Mouse (Mus musculus): ENCODE results near the gene Hcn1.
"Not testable (repeated sequence)": the region's sequence is repeated elsewhere in the genome, so short reads cannot be mapped to it uniquely, and the experiment has no call there.

Gene Hcn1

DNA sequence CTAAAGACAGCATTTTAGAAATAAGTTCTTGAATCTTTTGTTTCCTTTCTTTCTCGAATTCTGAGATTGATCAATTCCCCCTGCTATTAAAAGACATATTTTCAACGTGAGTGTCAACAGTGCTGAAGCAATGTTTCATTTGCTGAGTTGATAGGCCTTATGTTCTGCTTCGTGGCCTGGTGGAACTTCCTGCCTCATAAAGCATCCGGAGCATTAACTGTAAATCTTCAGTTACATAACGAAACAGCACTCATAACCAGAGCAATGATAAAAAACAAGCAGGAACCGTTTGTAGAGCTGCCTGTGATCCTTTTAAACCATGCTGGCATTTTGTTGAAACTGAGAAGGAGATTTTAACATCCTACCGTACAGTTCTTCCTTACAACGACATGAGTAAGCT is 275.7 kb downstream of the Hcn1 start:
- DNase-seq (ENCODE audit: low spot score) = no peak

DNA sequence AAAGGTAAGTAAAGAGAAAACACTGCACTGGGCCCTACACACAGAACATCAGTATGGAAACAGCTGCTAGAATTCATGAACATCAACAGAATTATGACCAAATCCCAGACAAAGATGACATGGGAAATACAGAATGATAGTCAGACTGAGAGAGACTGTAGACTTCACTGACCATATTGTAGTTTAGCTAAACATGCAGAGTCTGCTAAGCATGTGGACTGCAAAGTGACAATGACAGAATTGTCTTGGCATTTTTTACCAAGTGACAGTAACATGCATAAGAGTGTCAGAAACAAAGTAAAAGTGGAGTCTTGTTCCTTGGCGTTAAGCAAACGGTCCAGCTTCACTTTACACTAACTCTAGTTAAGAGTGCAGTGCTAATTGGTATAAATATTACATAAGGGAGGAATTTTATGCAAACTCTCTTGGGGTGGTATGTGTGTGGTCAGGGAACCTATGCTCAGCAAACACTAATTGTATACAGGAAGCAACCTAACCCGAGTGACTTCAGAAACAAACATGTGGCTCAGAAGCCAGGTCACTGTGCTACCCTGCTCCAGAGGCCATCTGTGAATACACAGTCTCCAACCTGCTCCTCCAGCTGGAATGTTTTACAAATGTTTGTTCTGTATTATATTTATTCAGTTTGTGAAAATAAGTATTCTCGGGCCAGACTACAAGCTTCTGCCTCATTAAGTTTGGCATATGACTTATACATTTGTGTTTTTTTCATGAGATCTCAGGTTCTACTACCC is 278.5 kb downstream of the Hcn1 start:
- DNase-seq (ENCODE audit: low spot score) = no peak

DNA sequence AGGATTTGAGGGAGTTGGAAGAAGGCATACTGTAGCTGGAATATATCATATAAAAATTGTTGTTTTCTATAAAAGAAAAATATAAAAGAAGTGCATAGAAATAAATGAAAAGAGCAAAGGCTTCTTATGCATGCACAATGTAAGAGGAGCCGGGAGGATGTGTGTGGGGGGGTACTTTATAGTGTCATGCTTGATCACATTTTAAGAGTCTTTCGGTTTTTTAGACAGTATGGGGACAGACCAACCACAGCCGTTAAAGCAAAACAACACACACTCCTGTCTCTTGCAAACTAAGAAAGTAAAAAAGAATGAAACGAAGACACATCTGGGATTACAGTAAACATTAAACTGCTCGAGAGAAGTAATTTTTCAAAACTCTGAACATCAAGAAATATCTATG is 290.0 kb downstream of the Hcn1 start:
- DNase-seq (ENCODE audit: low spot score) = no peak

DNA sequence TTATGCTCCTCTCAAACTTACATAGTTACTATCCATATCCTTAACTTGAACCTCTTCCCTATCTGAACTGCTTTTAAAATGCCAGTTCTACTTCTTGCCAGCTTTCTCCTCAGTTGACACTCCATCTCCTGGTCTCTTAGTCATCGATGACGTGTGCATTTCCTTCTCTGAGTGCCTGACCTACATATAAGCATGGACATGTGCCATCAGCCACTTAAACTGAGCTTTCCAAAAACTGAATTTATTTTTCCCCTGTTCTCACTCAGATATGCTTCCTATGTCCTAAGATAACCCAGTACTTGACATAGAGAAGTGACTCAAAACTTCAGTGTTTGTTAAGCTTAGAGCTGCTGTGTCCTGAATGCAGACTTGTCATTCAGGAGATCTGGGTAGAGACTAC is 295.9 kb downstream of the Hcn1 start:
- no peak for DNase-seq (ENCODE audit: low spot score)

DNA sequence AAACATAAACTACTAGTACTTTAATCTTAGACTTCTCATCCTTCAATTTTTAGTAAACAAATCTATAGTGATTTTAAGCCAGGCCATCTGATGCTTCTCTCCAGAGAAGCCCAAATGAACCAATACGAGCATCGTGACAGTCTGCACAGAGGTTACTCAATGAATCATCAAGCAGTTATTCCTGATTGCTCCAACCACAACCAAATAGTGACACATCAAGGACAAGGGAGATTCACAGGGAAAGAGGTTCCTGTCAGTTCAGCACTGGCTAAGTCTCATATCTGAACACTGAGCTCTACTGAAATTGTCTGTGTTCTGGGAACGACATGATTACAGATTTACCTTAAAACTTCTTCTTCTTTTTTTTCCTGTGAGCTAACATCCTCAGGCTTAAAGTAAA is 305.7 kb downstream of the Hcn1 start:
- DNase-seq (ENCODE audit: low spot score) = no peak

DNA sequence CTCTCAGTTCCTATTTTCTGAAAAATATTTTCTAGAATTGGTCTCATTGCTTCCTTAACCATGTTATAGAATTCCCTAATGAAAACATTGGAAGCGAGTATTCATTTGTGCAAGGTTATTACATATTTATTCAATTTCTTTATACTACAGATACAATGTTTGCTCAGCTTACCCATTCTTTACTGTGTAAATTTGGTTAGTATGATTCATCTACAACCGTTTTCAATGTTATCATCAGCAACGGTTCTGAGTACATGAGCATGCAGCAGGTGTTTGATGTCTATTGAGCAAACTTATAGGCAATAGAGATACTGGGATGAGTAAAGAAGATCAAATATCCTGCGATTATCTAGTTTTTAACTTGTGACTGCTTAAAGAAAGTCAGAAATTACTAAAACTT is 327.6 kb downstream of the Hcn1 start:
- no peak for DNase-seq (ENCODE audit: low spot score)

DNA sequence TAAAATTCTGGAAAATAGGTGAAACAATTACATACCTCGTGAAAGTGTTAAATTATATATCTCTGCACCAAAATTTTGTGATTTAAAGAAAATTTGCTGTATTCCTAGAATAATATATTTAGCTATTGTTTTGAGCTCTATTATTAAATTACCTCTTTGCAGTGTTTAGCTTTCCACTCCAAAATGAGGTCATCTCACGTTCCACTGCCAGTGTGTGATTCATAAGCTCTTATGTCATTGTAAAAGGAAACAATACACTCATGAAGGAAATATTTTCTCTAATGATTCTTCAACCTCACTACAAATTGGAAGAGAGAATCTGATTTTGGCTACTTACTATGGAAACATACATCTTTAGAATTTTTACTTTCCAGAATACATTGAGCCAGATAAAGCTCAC is 329.6 kb downstream of the Hcn1 start:
- DNase-seq (ENCODE audit: low spot score) = no peak

DNA sequence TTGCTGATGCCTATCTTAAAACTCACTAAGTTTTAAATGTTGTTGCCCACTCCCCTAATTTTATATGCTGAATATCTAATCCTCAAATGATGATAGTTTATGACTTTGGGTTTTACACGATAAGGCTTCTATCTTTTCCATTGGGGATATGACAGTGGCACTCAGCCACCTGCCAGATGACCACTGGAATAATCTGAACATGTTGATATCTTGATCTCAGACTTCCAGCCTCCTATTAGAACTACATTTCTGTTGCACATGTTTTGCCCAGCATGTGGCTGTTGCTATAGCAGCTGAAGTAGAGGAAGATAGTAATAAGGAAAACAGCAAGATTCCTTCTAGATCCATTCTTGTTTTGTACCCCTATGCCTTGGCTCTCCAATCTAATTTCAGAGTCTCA is 336.6 kb downstream of the Hcn1 start:
- no peak for DNase-seq (ENCODE audit: low spot score)

DNA sequence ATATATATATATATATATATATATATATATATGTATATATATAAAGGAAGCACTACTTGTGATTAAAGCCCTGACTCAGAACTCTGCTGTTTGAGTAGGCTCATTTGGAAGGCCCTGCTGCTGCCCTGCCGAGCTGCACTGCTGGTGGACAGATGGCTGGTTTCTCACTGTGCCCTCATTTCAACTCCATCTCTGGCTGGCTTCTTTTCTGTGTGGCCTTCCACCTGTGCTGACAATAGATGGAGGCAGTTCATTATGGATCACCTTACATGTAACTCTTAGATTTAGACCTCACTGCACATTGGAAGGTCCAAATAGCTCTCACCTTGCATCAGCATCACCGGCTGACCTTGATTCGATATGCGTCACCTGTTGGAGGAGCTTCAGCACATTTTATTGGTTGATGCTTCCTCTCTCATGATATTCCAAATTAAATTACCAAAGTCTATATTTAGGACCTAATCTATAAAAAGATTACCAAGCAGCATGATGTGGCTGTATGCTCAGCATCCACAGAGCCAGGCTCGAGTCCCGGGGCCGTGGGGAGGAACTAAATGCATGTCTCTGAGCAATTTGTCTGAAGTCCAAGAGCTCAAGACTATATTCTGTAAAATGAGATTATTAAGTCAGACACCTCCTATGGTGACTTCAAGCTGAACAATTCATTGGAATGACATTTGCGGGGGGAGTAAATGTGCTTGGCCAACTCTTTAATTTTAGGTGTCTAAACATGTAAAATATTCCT is 338.6 kb downstream of the Hcn1 start:
- DNase-seq (ENCODE audit: low spot score) = no peak

DNA sequence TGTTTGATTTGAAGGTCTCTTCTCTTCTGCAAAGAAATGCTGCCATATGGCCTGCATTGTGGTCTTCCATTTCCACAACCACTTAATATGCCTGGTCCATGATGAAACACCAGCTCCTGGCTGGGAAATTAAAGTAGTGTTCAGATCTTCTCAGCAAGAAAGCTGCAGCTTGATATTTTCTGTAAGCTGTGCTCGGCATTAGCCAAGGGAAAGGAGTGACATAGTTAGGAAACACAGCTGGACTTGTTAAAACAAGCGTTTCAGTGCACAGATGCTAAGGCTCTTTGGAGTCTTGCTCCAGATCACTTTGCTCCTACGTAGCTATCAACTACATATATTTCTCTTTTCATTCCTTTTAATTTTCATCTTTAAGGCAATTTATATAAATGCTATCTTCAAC is 344.7 kb downstream of the Hcn1 start:
- no peak for DNase-seq (ENCODE audit: low spot score)

DNA sequence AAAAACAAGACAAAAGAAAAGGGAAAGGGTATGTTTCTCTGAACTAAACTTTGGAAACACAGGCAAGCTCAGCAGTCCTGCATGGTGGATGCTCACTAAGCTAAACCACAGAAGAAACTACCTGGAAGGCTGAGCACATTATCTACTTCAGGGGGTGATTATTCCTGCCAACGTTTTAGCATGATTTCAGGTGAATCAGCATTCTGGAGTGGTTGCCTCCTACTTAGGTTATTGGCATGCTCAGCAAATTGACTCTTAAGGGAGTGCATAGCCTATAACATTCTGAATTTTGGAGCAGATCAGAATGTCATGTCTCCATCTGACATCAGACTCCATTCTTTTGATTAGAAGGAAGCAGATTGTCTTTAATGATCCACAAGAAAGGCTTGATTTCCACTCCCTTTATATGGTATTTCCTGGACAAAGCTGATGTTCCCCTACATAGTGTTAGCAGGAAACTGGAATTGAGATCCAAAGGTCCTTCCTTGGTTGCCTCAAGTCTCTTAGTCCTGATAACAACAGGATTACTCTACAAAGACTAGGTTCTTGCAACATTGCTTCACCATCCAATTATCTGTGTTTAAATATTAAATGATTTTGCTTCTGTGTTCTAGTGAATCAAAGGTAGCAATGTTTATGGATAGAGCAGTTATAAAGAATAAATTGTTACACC is 345.7 kb downstream of the Hcn1 start:
- DNase-seq (ENCODE audit: low spot score) = no peak

DNA sequence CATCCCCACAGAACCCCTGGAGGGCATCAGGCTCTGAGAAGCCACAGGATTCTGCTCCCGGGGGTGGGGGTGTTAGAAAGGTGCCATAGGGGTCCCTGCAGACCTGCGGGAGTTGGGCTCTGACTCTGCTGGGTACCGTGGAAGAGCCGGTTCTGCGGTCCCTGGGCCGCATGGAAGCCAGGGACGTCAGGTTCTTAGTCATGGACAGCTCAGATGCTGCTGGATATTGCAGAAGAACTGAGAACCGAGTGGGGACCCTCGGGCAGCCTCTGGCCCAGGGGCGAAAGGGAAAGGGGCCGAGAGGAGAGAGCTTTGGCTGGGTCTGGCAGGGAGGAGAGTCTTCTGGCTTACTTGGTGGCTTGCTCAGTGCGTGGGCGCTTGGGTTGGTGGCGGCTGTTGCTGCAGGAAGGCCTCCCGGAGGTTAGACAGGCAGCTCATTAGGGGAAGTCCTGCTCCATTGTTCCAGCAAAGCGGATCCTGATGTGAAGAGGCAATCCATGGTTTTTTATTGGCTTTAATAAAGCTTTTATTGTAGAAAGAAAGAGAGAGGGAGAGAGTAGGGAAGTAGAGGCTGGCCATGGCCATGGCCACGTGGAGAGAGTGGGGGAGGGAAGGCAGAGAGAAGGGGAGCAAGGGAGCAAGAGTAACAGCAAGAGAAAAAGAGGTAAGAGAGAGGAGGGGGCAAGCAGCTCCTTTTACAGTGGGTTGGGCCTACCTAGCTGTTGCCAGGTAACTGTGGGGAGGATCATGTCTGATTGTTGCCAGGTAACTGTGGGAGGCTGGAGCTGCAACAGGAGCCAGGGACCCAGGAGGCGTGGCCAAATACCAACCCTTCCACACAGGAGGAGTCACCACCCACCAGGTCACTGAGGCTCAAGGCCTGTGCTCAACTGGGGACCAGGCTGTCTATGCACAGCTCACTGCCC is 356.6 kb downstream of the Hcn1 start:
- no peak for DNase-seq (ENCODE audit: low spot score)

DNA sequence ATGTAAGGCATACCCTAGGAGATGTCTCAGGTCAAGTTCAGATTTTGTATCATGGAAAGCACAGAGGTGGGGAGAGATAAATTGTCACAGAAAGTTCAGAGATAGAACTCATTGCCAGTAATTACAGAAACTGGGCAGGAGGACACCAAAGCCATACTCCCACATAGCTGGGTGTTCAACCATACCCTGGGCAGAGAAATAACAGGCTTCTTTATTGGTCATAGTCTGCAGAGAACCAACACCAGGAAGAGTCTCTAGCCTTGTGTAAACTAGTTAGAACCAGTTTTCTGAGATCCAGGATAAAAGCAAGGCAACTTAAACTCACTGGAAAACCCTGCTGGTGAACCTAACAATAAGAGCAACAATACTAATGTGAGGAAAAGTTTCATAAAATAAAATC is 362.5 kb downstream of the Hcn1 start:
- no peak for DNase-seq (ENCODE audit: low spot score)

DNA sequence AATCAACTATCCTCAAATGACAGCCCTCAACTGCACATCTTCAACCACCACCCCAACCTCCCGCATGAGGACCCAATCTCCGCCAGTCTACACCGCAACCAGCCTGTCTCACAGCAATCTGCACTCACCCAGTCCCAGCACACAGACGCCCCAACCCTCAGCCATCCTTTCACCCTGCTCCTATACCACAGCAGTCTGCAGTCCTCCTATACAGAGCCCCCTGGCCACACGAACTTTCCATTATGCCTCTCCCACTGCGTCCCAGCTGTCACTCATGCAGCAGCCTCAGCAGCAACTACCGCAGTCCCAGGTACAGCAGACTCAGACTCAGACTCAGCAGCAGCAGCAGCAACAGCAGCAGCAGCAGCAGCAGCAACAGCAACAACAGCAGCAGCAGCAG is 373.3 kb downstream of the Hcn1 start:
- DNase-seq (ENCODE audit: low spot score) = no peak

DNA sequence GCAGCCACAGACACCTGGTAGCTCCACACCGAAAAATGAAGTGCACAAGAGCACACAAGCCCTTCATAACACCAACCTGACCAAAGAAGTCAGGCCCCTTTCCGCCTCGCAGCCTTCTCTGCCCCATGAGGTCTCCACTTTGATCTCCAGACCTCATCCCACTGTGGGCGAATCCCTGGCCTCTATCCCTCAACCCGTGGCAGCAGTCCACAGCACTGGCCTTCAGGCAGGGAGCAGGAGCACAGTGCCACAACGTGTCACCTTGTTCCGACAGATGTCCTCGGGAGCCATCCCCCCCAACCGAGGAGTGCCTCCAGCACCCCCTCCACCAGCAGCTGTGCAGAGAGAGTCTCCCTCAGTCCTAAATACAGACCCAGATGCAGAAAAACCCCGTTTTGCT is 373.7 kb downstream of the Hcn1 start:
- DNase-seq (ENCODE audit: low spot score) = no peak

DNA sequence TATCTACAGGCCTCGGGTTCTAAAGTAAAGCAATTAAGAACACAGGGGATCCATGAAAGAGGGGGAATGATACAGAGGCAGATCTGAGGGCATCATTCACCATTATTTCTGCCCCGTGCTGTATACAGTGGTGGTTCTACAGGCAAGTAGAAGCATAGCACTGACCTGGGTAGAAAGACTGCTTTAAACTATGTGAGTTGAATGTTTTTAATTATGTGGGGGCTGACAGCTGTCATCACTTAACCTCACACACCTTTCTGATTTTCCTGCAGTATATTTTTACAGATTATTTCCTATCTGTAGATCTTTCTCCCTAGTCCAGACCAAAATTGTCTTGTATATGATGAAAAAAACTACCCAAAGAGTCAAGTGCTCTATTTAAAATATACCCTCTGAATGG is 382.2 kb downstream of the Hcn1 start:
- DNase-seq (ENCODE audit: low spot score) = no peak

DNA sequence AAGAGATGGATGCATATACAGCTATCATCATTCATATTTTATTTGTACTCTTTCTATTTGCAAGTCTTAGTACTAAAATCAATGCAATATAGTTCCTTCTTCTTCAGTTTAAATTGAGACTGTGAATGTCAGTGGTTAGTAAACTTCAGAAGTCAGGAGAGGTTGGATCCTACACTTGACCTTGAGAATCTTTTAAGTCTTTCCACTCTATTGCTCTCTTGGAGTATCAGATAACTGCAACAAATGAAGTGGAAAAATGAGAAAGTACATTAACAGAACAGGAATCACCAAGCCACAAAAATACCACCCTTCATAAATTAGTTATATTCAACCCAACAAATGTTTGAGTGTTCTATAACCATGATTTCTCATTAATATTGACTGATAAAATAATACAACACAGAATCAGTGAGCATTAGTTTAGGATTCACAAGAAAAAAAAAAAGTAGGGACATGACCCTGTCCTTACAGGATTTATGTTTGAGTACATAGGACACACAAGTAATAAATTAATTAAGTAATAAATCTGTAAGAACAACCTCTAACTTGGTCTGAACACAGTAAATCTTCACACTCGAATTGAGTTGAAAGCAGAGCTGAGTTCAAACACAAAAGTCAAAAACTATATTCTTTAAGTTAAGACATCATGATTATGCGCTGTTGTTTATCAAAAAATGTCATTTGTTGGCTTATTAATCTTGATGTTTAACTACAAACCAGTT is 397.8 kb downstream of the Hcn1 start:
- DNase-seq (ENCODE audit: low spot score) = no peak

DNA sequence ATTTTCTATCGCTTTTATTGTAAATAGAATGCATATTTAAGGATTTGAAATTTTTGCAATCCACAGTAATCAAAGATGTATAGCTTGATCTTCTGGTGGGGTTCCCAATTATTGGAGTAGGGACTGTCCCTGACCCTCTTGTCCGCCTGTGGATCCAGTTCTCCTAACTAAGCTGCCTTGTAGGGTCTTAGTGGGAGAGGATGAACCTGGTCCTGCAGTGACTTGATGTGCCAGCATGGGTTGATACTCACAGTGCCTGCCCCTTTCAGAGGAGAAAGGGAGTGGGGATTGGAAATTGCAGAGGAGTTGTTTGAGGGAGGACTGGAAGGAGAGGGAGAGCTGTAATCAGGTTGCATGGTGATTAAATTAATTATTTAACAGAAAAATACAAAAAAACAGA is 398.4 kb downstream of the Hcn1 start:
- no peak for DNase-seq (ENCODE audit: low spot score)

DNA sequence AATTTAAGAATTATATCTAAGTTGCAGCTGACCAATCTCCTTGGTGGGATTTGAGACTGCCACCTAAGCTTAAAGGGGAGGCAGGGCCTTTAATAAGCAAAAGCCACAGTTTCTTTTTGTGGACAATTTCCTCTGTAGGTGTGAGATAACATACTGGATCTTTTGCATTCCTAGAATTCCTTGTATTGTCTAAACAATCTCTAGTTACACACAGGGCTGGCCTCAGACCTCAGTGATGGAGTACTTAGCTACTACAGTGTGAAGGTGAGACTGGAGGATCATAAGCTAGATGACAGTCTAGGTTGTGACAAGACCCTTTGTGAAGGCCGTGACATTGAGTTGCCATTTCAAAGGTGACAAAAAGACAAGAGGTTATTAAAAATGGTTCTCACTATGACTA is 419.1 kb downstream of the Hcn1 start:
- DNase-seq (ENCODE audit: low spot score) = no peak

DNA sequence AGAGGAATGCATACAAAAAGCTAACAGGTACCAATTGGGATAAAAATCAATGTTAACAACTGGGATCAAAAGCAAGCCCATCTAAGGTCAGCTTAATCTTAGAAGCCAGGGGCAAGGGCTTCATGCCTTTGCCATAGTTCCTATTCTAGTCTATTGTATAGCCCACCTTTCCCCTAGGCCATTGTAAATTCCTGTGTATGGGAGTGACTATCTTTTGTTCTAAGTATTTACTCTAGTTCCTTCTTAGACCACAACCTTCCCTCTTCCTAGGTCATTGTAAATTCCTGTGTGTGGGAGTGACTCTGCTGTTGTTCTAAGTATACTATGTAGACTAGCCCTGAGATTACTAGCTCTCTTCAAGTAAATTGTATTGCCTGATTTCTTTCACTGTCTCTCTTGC is 420.8 kb downstream of the Hcn1 start:
- DNase-seq (ENCODE audit: low spot score) = not testable (repeated sequence)

DNA sequence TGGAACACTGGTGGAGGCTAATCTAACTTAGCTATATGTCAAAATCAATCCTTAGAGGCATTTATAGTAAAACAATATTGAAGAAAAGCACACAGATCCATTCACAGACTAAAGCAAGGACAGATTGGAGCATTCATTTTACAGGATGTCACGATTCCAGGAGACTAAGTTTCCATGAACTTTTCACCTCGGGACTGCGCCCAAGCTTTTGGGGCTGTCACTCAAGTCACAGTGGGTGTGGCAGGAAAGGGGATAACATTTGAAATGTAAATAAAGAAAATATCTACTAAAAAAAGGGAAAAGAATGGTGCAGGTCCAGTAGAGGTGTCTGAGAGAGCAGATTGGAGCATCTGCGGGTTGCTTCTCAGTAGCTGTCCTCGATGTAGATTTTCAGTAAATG is 421.3 kb downstream of the Hcn1 start:
- no peak for DNase-seq (ENCODE audit: low spot score)

DNA sequence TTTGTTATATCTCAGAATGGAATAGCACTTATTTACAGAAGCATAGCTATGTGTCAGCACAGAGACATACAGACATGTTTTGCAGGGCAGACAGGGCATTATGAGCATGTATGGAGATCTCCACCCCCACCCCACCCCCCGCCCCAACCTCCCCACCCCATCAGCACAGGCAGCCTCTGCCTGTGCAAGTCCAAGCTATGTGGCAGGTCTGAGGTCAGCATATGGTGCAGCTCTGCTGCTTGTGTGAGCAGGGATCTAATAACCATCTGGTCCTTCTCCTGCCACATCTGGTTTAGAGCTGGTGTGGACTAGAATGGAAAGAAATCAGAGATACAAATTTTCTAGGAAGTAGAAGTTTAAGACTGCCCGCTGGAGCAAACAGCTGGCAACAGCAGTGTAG is 424.4 kb downstream of the Hcn1 start:
- no peak for DNase-seq (ENCODE audit: low spot score)

Data from urinary bladder, postnatal 10 days (tissue).